Mouse (Mus musculus) liver, adult (tissue): ENCODE data around the gene Slc35f3.

Experiments used
- GATA4 ChIP-seq: IDR thresholded peaks from 2 replicates; pipeline ENCODE4 v1.6.1; 2014; ENCODE audit warnings: mild to moderate bottlenecking, low read length; ENCODE audit not compliant: insufficient replicate concordance

Slc35f3 gene

GRCm38 (mm10) chr8:126368349-126369054, 70.1 kb downstream of the Slc35f3 start:
- no peak for TF ChIP-seq GATA4

GRCm38 (mm10) chr8:126371871-126372270, 73.5 kb downstream of the Slc35f3 start:
- no peak for TF ChIP-seq GATA4

DNA sequence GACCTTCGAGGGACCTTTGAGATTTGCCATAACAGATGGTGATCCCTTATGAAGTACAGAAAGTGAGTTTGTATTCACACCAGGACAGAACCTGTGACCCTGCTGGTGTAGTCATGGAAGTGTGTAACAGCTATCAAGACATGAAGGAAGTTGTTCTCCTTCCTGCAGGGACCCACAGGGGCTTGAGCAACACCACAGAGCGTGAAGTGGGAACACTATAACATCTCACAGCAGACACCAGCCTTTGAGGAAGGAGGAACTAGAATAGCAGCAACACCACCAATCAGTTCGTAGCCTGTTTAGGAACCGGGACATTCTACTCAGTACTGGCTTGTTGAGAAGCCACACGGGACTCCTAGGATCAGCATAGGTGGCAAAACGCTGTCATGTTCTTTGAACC, 81.2 kb downstream of the Slc35f3 start:
- no peak for TF ChIP-seq GATA4

DNA sequence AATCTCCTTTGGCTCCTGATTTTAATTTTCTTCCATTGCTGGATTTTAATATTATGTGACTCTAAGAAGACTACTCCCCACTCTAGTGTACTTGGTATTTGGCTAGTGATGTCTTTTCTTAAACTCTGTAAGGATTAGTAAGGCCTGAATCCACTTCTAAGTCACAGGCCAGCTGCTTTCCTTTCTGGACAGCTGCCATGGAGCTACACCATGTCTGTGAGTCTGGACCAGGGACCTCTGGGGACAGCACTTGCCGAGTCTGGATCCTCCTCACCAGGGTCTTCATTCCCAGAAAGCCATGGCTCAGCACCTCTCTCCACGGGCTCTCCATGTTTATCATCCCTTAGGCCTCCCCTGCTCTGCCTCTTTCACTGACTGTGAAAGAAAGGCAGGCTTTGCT, 81.8 kb downstream of the Slc35f3 start:
- TF ChIP-seq GATA4 = no peak

GRCm38 (mm10) chr8:126381299-126381698, 82.9 kb downstream of the Slc35f3 start:
- no peak for TF ChIP-seq GATA4

DNA sequence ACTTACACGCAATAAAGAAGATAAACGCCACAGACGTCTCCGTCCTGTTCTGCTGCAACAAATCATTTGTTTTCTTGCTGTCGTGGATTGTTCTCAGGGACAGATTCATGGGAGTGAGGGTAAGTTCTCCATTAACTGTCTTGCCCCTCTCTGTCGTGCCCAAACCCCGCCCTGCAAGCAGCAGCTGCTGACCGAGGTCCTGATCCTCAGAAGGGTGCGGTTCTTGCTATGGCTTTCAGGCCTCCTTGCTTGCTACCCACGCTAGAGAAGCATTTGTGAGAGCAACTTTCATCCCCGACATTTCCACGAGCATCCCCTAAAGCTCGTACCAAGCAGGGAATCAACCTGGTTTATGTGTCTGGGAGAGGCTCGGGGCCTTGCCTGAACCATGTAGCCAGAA, 83.9 kb downstream of the Slc35f3 start:
- TF ChIP-seq GATA4 = no peak

DNA sequence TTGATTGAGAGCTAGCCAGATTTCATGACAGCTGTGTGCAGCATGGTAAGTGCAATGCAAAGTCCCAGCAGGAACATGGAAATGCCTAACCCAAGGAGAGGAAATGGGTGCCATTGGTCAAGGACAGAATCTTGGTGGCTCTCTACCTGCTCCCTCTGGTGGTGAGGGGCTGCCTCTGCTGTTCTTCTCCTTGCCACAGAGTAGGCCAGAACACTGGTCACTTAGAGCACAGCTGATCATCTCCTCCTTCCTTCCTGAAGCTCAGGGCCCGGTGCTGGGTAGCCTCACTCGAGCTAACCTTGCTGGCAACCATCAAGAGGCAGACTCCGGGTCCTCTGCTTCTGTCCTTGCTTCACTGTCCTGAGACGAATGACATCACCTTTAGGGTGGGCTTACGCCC, 84.4 kb downstream of the Slc35f3 start:
- no peak for TF ChIP-seq GATA4

DNA sequence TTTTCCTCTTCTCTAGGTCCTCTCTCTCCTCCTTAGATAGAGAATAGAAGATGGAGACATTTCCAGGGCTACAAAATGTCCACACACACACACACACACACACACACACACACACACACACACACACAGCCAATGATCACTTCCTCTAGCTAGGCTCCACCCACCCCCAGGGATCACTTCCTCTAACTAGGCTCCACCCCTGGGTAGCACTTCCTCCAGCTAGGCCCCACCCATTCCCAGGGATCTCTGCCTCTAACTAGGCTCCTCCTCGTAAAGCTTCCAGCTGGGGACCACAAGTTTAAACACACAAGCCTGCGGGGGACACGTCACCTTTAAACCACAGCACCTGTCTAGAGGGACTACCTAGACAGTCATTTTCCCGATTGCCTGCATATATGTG, 89.2 kb downstream of the Slc35f3 start:
- no peak for TF ChIP-seq GATA4

DNA sequence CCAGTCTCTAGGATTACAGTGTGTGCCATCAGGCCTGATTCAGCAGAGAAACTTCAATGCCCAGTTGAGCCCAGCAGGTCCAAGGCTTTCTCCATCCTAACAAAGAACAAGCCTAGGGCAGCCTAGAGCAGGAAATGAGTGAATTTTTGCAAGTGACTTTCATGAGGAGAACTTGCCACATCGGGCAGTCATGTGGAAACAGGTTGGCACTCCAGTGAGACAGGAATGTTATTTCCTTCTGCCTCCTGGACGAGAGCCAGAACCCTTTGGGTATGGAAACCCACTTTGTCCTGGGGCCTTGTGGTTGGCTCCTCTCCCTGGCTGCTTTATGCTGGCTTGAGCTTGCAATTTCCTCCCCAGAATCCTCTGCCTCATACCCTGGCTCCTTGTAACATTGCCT, 93.2 kb downstream of the Slc35f3 start:
- no peak for TF ChIP-seq GATA4

DNA sequence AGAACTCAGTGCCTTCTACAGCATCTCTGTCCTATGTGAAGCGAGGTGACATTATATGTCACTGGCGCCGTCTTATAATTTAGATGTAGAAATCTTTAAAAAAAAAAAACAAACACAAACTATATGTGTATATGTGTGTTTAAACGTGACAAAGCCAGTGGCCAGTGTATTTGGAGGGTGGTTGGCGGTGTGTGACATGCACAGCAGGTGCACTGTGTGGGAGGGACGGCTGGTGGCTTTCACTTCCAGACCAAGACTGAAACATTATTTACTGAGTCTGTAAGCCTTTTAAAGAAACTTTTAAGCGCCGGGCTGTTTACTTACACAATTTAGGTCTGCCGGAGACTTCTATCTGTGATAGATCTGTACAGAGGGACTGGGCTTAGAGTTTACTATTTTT, 97.0 kb downstream of the Slc35f3 start:
- no peak for TF ChIP-seq GATA4

- TF ChIP-seq GATA4 = no peak
Measured at GRCm38 (mm10) chr8:126395917-126396316, 97.6 kb downstream of the Slc35f3 start.

DNA sequence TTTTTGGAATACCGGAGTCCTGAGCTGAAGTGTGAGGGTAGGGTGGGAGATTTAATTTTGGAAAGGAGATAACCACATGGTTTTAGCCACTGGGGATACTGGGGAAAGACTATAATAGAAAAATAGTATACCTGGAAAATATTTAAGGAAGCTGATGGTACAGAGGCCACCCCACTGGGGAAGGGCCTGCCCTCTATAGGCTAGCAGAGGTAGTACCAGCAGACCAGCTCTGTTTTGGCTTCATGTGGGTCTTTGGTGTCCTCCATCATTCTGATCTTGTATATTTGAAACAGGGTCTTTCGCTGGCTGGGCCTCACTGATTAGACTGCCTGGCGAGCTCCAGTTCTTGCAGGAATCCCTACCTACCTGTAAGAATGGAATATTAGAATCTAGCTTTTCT, 100.0 kb downstream of the Slc35f3 start:
- TF ChIP-seq GATA4 = no peak

- TF ChIP-seq GATA4 = no peak
Measured at GRCm38 (mm10) chr8:126405030-126405429, 106.7 kb downstream of the Slc35f3 start.

DNA sequence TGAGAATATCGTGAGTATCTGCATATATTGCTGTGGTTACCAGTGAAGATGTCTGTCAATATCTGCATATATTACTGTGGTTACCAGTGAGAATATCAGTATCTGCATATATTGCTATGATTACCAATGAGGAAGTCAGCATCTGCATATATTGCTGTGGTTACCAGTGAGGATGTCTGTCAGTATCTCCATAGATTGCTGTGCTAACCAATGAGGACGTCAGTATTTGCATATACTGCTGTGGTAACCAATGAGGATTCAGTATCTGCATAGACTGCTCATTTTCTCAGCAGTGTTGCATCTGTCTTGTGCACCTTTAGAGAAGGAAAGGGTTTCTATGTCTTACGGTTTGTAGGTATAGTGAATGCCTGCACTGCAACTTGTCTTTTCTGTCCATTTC, 122.5 kb downstream of the Slc35f3 start:
- TF ChIP-seq GATA4 = no peak

DNA sequence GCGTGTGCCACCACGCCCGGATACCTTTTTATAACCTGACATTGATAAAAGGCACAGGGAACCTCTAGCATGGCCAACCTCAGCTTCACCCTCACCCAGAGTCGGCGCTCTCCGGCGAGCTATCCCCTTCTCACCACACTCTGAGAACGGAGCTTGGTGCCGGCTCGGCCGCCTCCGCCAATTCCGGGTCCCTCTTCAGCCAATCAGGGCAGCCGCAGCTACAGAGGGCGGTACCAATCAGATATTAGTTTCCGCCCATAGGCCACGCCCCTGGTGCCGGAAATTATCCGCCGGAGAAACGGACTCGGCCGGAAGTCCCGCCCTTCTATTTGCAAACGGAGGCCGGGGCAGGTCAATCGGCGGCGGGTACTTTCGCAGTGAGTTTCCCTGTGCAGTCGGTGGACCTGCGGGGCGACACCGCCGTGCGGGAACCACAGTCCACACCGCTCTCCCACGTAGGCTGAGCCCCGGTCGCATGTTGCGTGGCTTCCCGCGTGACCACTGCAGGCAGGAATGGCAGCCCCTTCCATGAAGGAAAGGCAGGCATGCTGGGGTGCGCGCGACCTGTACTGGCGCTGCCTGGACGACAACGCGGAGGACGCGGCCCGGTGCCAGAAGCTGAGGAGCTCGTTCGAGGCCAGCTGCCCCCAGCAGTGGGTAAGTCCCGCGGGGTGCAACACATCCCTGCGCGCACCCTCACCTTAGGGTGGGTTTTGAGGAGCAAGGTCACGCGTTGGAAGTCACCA, 124.0 kb downstream of the Slc35f3 start, which contains the start of gene Coa6:
Coa6 (plus strand) TSS at position 342 of the 746 bp plus-strand sequence.
- TF ChIP-seq GATA4 = peak; percentile 30; the same call in 1 of the 2 replicates

- TF ChIP-seq GATA4 = no peak
Measured at GRCm38 (mm10) chr8:126422920-126423300, 124.6 kb downstream of the Slc35f3 start.
